Mouse (Mus musculus) activated CD4-positive, CD25-positive, alpha-beta regulatory T cell, adult 4 months (primary cell): ENCODE data around the gene Ncaph2. TPM values are rescaled to one million over a fixed set of nuclear protein-coding genes. Genes with fewer than 3 reads are reported as not detected.

Experiments used
- ATAC-seq: one replicate; pipeline ENCODE4 v1.8.0; 2017
- polyA plus RNA-seq, 2 experiments: library from polyadenylated mRNA; unstranded; fragments of 100-300 nt; shearing (Covaris generic); gene quantifications; one replicate each; pipeline ENCODE4 v1.2.1; 2017

Ncaph2 gene
- polyA plus RNA-seq = 100 to 1,000 TPM; 141 to 171 TPM

DNA sequence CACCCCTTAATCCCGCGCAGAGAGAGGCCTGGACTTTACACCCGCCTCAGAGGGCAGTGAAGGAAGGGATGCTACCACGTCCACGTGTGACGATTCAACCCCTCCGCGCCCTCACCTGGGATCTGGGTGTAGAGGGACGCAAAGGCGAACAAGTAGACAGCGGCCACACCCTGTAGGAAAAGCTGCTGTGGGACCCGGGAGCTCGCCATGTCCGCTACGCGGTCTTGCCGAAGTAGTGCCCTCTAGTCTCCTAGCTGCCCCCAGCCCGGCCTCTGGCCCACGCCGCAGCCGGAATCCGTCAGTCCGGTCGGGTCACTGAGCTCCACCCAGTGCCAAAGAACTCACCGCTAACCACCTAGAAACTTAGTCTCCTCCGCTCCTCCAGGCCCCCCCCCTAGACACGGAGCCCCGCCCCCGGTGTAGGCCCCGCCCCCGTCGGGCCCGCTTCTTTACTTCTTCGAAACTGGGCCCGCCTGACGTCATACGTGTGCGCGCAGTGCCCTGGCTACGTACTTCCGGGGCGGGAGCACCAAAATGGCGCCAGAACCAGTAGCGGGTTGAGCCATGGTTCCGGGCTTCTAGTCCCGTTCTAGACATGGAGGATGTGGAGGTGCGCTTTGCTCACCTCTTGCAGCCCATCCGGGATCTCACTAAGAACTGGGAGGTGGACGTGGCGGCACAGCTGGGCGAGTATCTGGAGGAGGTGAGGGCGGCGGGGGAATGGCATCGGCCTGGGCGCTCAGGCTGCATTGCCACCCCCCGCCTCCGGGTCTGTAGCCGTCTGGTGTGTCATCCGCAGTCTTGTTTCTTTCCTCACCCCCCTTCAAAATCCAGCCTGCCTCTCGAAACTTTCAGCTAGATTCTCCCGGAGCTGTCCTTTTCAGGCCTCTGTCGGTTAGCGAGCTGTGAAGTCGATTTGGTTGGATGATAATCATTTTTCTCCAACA lies at the start of gene Ncaph2, which contains the start of gene Lmf2:
Gene Ncaph2 (plus strand): TSS at position 479 of the 947 bp plus-strand sequence.
Gene Lmf2 (minus strand): TSS at position 419 of the 947 bp plus-strand sequence.
- peak; percentile 86 for ATAC-seq

DNA sequence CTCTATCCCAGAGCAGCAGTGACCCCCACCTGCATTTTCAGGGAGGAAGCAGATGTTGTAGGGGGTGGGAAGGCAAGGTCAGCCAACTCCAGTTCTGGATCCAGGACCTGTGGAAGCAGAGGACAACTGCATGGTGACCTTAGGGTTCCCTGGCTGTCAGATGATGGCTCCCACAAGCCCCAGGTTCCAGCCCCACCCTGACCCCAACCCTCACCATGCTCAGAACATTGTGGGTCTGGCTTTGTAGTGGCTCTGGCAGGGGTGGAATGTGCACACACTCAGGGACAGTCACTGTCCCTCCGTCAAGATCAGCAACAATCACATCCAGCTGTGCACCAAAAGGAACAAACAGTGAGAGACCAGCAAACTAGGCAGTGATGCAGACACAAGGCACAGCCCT lies 49.6 kb upstream of the Ncaph2 start:
- no peak for ATAC-seq

GRCm38 (mm10) chr15:89307461-89307860 lies 48.1 kb upstream of the Ncaph2 start:
- ATAC-seq = no peak

GRCm38 (mm10) chr15:89308406-89309139 lies 46.9 kb upstream of the Ncaph2 start:
- ATAC-seq = no peak

- ATAC-seq = peak; percentile 92
Measured at GRCm38 (mm10) chr15:89309962-89310498, 45.5 kb upstream of the Ncaph2 start.

GRCm38 (mm10) chr15:89313359-89313758 lies 42.2 kb upstream of the Ncaph2 start:
- no peak for ATAC-seq

GRCm38 (mm10) chr15:89314107-89314506 lies 41.4 kb upstream of the Ncaph2 start:
- ATAC-seq = no peak

DNA sequence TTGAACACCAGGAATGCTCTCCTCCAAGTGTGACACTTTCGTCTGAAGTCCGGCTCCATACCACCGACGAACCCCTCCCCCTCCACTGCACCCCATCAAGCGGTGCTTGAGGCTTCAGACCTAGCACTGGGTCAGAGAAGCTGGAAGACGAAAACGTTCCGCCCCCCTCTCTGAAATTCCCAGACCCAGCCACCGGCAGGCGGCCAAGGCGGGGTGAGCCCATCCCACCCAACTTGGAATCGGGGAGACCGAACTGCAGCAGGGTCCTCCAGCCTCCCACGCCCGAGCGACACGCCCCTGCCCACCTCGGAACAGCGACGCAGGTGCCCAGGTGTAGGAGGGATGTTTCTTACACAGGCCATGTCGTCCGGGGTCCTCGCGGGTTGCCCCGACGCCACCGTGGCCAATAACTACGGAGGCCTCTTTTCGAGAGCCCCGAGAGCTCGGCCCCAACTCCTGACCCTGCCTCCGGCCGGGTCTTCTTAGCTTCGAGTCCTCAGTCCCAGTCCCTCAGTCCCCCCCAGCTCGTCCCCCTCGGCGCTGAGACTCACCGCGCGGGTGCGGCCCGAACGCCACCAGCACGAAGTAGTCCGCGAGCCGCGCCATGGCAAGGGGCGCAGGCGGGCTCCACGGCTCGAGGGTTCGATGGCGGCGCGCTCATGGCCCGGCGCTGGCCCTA lies 40.9 kb upstream of the Ncaph2 start:
- peak; percentile 7 for ATAC-seq

DNA sequence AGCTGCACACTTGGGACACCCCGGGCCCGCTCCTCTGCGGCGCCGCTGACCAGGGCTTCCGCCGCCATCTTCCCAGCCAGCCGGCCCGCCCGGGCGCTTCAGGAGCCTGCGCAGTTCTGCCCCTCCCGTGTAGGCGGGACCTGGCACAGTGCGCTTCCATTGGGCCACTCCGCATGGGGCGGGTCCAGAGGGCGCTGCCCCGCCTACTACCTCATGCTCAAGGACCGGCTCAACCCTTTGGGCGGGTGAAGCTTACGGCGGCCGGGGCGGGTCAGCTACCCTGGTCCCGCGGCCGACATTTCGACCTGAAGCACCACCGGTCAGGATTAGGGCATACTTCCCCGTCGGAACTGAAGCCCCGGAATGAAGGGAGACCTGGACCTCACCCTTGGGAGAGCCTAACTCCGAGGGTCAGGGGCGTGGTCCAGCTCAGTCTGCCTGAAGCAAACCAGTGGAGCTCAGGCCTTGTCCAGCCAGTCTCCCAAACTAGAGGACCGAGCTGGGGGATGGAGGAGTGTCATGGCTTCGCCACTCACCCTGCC lies 40.3 kb upstream of the Ncaph2 start, which contains the start of gene Sbf1:
Gene Sbf1 (minus strand): TSS at position 122 of the 542 bp plus-strand sequence.
- peak; percentile 93 for ATAC-seq

- no peak for ATAC-seq
Measured at GRCm38 (mm10) chr15:89316146-89316545, 39.4 kb upstream of the Ncaph2 start.

- no peak for ATAC-seq
Measured at GRCm38 (mm10) chr15:89321264-89321663, 34.3 kb upstream of the Ncaph2 start.

- no peak for ATAC-seq
Measured at GRCm38 (mm10) chr15:89322670-89323522, 32.6 kb upstream of the Ncaph2 start, which contains the start of gene Adm2. Gene Adm2 (plus strand): TSS chr15:89322720.

GRCm38 (mm10) chr15:89323656-89324055 lies 31.9 kb upstream of the Ncaph2 start:
- no peak for ATAC-seq

- no peak for ATAC-seq
Measured at GRCm38 (mm10) chr15:89326441-89326840, 29.1 kb upstream of the Ncaph2 start.

DNA sequence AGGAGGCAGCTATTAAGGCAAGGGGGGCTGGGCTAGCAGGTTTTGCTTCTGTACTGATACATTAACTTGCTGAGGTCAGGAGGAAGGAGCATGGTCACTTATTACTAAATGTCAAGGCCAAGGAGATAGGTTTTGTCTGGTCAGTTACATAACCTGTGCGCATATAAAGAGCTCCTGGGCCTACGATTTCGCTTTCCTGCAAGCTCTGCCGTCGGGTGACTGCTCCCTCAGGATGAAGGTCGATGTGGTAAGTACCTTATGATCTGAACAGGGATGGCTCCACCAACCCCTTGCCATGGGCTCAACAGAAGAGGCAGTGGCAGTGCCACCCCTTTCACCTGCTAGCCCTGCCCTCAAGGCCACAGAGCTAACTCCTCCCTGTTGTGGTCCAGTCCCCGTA lies 21.2 kb upstream of the Ncaph2 start, which contains the start of gene Miox:
Gene Miox (plus strand): TSS at position 128 of the 400 bp plus-strand sequence.
- no peak for ATAC-seq

DNA sequence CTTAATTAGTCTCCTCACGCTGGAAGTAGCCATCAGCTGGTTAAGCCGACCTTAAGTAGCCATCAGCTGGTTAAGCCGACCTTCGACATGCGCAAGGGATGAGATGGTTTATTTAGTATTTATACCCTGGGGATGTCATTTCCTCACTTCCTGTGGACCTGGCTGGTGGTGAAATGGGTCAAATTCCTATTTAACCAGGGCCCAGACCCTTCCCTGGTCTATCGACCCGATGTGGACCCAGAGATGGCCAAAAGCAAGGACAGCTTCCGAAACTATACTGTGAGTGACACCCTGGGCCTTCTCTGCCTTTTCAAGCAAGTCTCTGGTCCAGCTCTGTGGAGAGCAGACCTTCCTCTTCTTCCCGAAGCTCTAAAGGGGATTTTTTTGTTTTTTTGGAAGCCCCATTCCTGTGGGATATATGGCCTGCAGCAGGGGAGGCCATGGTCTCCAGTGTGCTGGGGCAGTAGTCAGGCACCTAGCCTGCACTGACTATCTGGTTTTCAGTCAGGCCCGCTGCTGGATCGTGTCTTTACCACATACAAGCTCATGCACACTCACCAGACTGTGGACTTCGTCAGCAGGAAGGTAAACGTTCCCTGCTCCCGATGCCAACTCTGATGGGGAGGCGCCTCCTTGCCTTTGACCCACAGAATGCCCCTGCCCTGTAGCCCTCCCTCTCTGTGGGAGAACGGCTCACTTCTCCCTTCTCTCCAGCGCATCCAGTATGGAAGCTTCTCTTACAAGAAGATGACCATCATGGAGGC lies 20.6 kb upstream of the Ncaph2 start:
- ATAC-seq = no peak

DNA sequence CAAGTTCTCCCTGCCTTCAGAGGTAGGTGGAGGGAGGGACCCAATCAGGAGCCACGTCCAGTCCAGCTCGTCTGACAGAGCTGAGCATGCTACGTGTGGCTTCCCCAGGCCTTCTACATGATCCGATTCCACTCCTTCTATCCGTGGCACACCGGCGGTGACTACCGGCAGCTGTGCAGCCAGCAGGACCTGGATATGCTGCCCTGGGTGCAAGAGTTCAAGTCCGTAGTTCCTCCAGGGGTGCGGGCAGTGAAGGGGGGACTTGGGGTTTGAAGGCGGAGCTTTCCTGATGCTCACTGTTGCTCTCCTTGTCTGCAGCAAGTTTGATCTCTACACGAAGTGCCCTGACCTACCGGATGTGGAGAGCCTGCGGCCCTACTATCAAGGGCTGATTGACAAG lies 19.1 kb upstream of the Ncaph2 start:
- ATAC-seq = no peak

DNA sequence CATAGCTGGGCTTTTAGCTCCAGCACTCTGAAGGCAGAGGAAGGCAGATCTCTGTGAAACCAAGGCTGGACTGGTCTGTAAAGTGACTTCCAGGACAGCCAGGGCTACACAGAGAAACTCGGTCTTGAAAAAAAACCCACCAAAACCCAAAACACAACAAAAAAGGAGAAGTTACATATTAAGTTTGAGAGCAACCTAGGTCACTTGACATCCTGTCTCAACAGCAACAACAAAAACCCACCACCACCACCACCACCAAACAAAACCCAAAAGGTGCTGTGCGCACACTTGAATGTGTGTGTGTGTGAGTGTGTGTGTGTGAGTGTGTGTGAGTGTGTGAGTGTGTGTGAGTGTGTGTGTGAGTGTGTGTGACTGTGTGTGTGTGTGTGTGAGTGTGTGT lies 15.8 kb upstream of the Ncaph2 start:
- ATAC-seq = no peak

DNA sequence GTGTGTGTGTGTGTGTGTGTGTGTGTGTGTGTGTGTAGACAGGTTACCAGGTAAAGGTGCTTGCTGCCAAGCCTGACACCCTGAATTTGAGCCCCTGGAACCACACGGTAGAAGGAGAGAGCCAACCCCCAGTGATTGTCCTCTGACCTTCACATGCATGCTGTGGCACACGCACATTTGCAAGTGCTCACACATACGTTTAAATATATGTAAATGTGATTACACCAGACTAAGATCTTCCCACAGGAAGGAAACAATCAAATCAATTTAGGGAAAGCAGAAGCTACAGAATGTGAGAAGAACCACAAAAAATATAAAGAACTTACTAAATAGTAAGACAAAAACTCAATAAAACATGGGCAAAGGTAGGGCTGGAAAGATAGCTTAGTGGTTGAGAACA lies 15.4 kb upstream of the Ncaph2 start:
- no peak for ATAC-seq

GRCm38 (mm10) chr15:89341678-89342077 lies 13.8 kb upstream of the Ncaph2 start:
- ATAC-seq = no peak
